Mouse (Mus musculus) embryonic facial prominence, embryonic 13.5 days (tissue): ENCODE results near the gene Tgfbi. TPM values are rescaled to one million over a fixed set of nuclear protein-coding genes. Genes with fewer than 3 reads are reported as not detected.

Experiments used
- ATAC-seq: fragments of 200-750 bp; cut with Nextera tagmentation; 2 replicates; pipeline ENCODE4 v1.8.0; 2017; ENCODE audit warnings: low read depth; ENCODE audit not compliant: insufficient number of reproducible peaks, insufficient read depth, low FRiP score, low TSS enrichment
- H3K27ac ChIP-seq: fragments of 300-500 bp; sonication (generic); 2 replicates; pipeline ENCODE4 v1.5.1; 2015; ENCODE audit warnings: moderate library complexity, mild to moderate bottlenecking, inconsistent platforms
- H3K27me3 ChIP-seq: fragments of 300-500 bp; sonication (generic); 2 replicates; pipeline ENCODE4 v1.6.1; 2015; ENCODE audit warnings: mild to moderate bottlenecking, inconsistent platforms
- H3K36me3 ChIP-seq: fragments of 300-500 bp; sonication (generic); 2 replicates; pipeline ENCODE4 v1.6.1; 2015; ENCODE audit warnings: mild to moderate bottlenecking, inconsistent platforms
- H3K4me1 ChIP-seq: fragments of 300-500 bp; sonication (generic); 2 replicates; pipeline ENCODE4 v1.6.1; 2015; ENCODE audit warnings: inconsistent platforms
- H3K4me2 ChIP-seq: fragments of 300-500 bp; sonication (generic); 2 replicates; pipeline ENCODE4 v1.6.1; 2015; ENCODE audit warnings: moderate library complexity, mild to moderate bottlenecking, inconsistent platforms
- H3K4me3 ChIP-seq: fragments of 300-500 bp; sonication (generic); 2 replicates; pipeline ENCODE4 v1.5.1; 2015; ENCODE audit warnings: mild to moderate bottlenecking, inconsistent platforms
- H3K9ac ChIP-seq: fragments of 300-500 bp; sonication (generic); 2 replicates; pipeline ENCODE4 v1.6.1; 2015; ENCODE audit warnings: mild to moderate bottlenecking, inconsistent platforms
- H3K9me3 ChIP-seq: fragments of 300-500 bp; sonication (generic); 2 replicates; pipeline ENCODE4 v1.6.1; 2016; ENCODE audit warnings: inconsistent platforms
- WGBS: fragments of 180-500 bp; shearing (Covaris S2); methylation state at CpG from one replicate; pipeline ENCODE4 v1.1.7; 2015; ENCODE audit warnings: mixed read lengths; 5-methylcytosine and 5-hydroxymethylcytosine counted together
- polyA plus RNA-seq: library from polyadenylated mRNA; unstranded; fragments of >200 nt; fragmentation: Nextera tagmentation; extraction: Ambion mirVana; gene quantifications from 2 replicates; pipeline ENCODE4 v1.2.1, GENCODE M21; 2015

Gene Tgfbi
- 68.8 TPM in 2 replicates for polyA plus RNA-seq

DNA sequence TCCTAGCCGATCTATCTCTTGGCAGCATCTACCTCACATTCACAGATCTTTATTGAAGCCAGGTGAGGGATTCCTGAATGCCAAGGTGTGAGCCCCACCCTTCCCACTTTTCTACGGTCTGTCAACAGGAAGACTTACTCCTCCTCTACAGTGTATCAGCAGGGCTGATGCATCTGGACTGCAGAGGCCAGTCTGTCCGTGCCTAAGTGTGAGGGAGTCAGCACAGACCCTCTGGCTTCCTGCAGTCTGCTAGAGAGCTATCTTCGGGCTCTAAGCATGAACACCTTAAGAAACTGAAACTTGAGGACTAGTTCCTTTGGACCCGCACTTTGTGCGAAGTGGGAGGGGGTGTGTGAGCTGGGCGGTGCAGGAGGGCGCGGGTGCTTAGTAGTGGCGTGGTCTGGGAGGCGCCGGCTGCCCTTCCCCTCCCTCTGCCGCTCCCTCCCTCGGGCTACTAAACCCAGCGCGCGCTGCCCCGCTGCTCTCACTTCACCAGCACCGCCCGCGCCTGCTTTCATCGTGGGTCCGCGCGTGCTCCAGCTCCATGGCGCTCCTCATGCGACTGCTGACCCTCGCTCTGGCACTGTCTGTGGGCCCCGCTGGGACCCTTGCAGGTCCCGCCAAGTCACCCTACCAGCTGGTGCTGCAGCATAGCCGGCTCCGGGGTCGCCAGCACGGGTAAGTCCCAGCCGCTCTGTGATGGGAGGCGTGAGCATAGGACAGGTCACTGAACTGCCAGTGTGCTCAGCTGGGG lies at the start of gene Tgfbi:
Gene Tgfbi (plus strand): TSS at position 421 of the 754 bp plus-strand sequence.
- Histone ChIP-seq H3K9me3 (no peaks in the 10 kb centered on the region), H3K27me3 (no peaks in the 10 kb centered on the region), H3K4me1 (peaks cover 83% of the 10 kb centered on the region), H3K27ac (peak within 1 kb of the TSS; percentile 85), H3K9ac (peak within 1 kb of the TSS; percentile 81), H3K36me3 (no peaks in the 10 kb centered on the region), H3K4me3 (peak within 1 kb of the TSS; percentile 57), H3K4me2 (peak within 1 kb of the TSS; percentile 99)
- 2% methylated on average over 36 of the region's 36 CpGs for WGBS
- ATAC-seq, result 0 out of 2 replicates have a peak, but pooled peaks have one; percentile 61

DNA sequence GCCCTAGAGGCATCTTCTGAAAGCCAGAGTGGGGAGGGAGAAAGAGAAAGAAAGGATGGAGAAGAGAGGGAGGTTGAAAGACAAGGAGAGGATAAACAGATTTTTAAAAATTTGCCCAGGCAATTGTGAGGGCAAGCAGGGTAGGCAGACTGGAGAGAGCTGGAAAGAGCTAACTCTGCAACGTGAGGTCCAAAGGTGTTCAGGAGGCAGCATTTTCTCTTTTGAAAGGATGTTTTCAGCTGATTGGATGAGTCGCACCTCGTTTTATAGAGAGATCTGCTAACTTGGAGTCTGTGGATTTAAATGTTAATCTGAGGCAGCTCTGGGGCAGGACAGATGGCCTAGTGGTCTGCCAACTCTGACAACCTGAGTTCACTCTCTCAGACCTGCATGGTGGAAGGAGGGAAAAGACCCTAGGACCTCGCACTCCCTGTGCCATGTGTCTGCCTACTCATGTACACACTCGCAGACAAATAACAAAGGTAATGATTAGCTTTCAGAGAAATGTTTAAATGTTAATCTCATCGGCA lies 49.4 kb upstream of the Tgfbi start:
- H3K27ac ChIP-seq, result no peak overlapping the region
- H3K36me3 ChIP-seq, result no peaks in the 10 kb centered on the region
- no peaks in the 10 kb centered on the region for H3K9me3 ChIP-seq
- 86% methylated on average over 6 of the region's 6 CpGs for WGBS
- no peak for ATAC-seq
- H3K27me3 ChIP-seq, result no peaks in the 10 kb centered on the region
- no peak overlapping the region for H3K4me2 ChIP-seq
- H3K9ac ChIP-seq, result no peak overlapping the region
- H3K4me1 ChIP-seq, result no peaks in the 10 kb centered on the region
- H3K4me3 ChIP-seq, result no peak overlapping the region

- Histone ChIP-seq H3K27ac (no peak overlapping the region), H3K4me3 (no peak overlapping the region), H3K36me3 (no peaks in the 10 kb centered on the region), H3K4me1 (no peaks in the 10 kb centered on the region; the same call in 1 of the 2 replicates), H3K4me2 (no peak overlapping the region), H3K27me3 (no peaks in the 10 kb centered on the region), H3K9me3 (no peaks in the 10 kb centered on the region), H3K9ac (no peak overlapping the region)
- ATAC-seq, result no peak
- 53% methylated on average over 8 of the region's 8 CpGs for WGBS
These were observed 48.2 kb upstream of the Tgfbi start for GRCm38 (mm10) chr13:56561129-56561528.

DNA sequence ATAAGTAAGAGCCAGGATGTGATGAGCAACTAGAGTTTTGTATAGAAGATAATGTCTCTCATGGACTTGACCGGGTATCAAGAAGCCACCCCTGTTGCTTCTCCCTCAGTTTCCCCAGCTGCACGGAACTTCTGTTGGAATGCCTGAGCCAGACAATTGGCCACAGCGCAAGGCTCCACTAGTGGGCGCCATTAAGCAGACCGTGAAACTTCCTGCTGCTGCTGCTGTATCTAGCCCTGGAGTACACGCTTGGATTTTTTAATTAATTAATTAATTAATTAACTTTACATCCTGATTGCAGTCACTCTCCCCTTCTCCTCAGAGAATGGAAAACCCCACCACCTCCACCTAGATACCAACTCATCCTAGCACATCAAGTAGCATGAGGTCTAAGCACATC lies 46.2 kb upstream of the Tgfbi start:
- Histone ChIP-seq H3K9me3 (no peaks in the 10 kb centered on the region), H3K27me3 (no peaks in the 10 kb centered on the region), H3K36me3 (no peaks in the 10 kb centered on the region), H3K4me3 (no peak overlapping the region), H3K4me1 (peaks cover 6% of the 10 kb centered on the region), H3K4me2 (no peak overlapping the region), H3K9ac (no peak overlapping the region), H3K27ac (no peak overlapping the region)
- WGBS, result 39% methylated on average over 6 of the region's 6 CpGs
- no peak for ATAC-seq

- Histone ChIP-seq H3K9ac (no peak overlapping the region), H3K4me2 (no peak overlapping the region), H3K4me1 (peaks cover 6% of the 10 kb centered on the region), H3K27me3 (no peaks in the 10 kb centered on the region), H3K9me3 (no peaks in the 10 kb centered on the region), H3K4me3 (no peak overlapping the region), H3K27ac (no peak overlapping the region), H3K36me3 (no peaks in the 10 kb centered on the region)
- WGBS, result 50% methylated on average over 10 of the region's 10 CpGs
- no peak for ATAC-seq
These were observed 43.0 kb upstream of the Tgfbi start for GRCm38 (mm10) chr13:56566336-56566735.

GRCm38 (mm10) chr13:56571645-56572044 lies 37.7 kb upstream of the Tgfbi start:
- no peak overlapping the region for H3K4me2 ChIP-seq
- ATAC-seq, result no peak
- no peak overlapping the region for H3K27ac ChIP-seq
- H3K9me3 ChIP-seq, result no peaks in the 10 kb centered on the region
- H3K27me3 ChIP-seq, result no peaks in the 10 kb centered on the region
- no peak overlapping the region for H3K9ac ChIP-seq
- H3K36me3 ChIP-seq, result no peaks in the 10 kb centered on the region
- H3K4me1 ChIP-seq, result peaks cover 41% of the 10 kb centered on the region
- whole genome bisulfite sequencing, result 83% methylated on average over 8 of the region's 8 CpGs
- H3K4me3 ChIP-seq, result no peak overlapping the region

DNA sequence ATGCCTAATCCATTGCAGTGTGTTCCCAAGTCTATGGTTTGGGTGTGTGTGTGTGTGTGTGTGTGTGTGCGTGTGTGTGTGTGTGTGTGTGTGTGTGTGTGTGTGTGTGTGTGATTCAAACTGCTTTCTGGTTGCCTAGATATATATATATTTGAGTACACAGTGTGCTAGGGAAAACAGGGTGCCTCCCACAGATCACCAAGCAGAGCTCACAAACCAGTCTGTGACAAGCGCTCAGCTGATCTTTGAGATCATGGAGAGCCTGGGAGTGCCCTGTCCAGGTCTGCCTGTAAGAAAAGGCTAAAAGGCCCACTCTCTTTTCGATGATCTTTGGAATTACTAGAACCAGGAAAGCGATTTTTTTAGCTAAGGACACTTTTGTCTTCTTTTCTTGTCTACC lies 34.2 kb upstream of the Tgfbi start:
- Histone ChIP-seq H3K9me3 (no peaks in the 10 kb centered on the region), H3K27ac (0 out of 2 replicates have a peak overlapping the region, but pooled peaks have one; percentile 83), H3K36me3 (no peaks in the 10 kb centered on the region), H3K27me3 (no peaks in the 10 kb centered on the region), H3K9ac (no peak overlapping the region), H3K4me3 (no peak overlapping the region), H3K4me1 (peaks cover 44% of the 10 kb centered on the region), H3K4me2 (no peak overlapping the region)
- WGBS, result 72% methylated on average over 4 of the region's 4 CpGs
- no peak for ATAC-seq

DNA sequence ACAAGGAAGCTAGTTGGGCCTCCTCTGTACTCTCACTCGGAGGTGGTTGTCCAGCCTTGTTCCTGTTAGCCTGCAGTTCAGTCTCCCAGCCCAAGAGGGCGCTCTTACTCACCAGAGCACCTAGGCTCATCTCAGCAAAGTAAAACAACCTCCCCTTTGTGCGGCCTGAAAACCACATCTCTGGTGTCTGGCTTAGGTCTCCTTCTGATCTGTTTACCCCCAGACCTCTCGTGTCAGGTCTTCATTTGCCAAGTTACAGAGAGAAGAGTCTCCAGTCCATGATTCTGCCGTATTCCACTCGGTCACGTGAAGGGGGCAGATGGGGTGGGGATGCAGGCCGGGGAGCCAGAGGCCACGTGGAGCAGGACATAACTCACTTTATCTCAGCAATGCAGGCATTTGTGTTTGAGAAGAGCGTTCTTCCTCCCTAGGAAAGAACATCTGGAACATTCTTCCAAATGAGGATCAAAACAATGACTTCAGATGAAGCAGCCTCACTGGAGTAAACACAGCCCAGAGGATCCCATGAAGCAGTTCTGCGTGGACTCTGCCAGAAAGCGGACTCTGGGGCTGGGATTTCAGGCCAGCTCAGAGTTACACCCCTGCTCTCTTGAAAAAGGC lies 33.5 kb upstream of the Tgfbi start:
- ATAC-seq, result no peak
- WGBS, result 40% methylated on average over 12 of the region's 12 CpGs
- no peaks in the 10 kb centered on the region for H3K9me3 ChIP-seq
- H3K36me3 ChIP-seq, result no peaks in the 10 kb centered on the region
- peak overlapping the region; percentile 83 for H3K27ac ChIP-seq
- H3K4me3 ChIP-seq, result no peak overlapping the region
- H3K9ac ChIP-seq, result no peak overlapping the region
- peaks cover 45% of the 10 kb centered on the region for H3K4me1 ChIP-seq
- no peak overlapping the region for H3K4me2 ChIP-seq
- H3K27me3 ChIP-seq, result no peaks in the 10 kb centered on the region

- Histone ChIP-seq H3K36me3 (no peaks in the 10 kb centered on the region), H3K9me3 (no peaks in the 10 kb centered on the region), H3K4me1 (peaks cover 51% of the 10 kb centered on the region), H3K9ac (no peak overlapping the region), H3K4me3 (no peak overlapping the region), H3K4me2 (no peak overlapping the region), H3K27me3 (no peaks in the 10 kb centered on the region), H3K27ac (no peak overlapping the region)
- WGBS, result 75% methylated on average over 5 of the region's 5 CpGs
- ATAC-seq, result no peak
These were observed 31.2 kb upstream of the Tgfbi start for GRCm38 (mm10) chr13:56578097-56578496.

GRCm38 (mm10) chr13:56580450-56580849 lies 28.9 kb upstream of the Tgfbi start:
- Histone ChIP-seq H3K4me2 (no peak overlapping the region), H3K36me3 (no peaks in the 10 kb centered on the region), H3K9me3 (no peaks in the 10 kb centered on the region), H3K4me1 (peaks cover 51% of the 10 kb centered on the region), H3K27ac (peak overlapping the region; percentile 95), H3K27me3 (no peaks in the 10 kb centered on the region), H3K4me3 (no peak overlapping the region), H3K9ac (no peak overlapping the region)
- WGBS, result 75% methylated on average over 5 of the region's 5 CpGs
- ATAC-seq, result no peak

DNA sequence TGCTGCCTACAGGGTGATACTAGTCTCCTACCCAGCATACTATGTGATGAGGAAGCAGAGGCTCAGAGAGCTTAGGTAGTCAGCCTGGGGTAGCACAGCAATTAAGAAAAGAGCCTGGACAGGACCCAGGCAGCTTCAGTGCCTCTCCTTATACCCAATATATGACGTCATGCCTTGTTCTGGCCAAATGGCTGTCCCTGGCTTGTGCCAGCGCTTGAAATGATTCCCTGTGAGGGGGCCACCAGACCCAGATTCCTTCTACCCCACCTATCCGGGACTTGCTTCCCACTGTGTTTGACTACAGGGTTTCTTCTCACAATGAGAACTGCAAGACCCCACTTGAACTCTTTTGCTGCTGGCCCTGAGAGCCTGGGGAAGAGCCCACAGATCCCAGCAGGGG lies 27.8 kb upstream of the Tgfbi start:
- WGBS, result 8% methylated on average over 3 of the region's 3 CpGs
- Histone ChIP-seq H3K4me2 (no peak overlapping the region), H3K27ac (peak overlapping the region; percentile 95), H3K9ac (no peak overlapping the region), H3K4me1 (peaks cover 40% of the 10 kb centered on the region), H3K36me3 (no peaks in the 10 kb centered on the region), H3K9me3 (no peaks in the 10 kb centered on the region), H3K27me3 (no peaks in the 10 kb centered on the region), H3K4me3 (no peak overlapping the region)
- no peak for ATAC-seq
